Mouse (Mus musculus) bone marrow, adult 2 months (tissue): Measurements from ENCODE around the gene Txnrd1.

Source experiments
- CTCF ChIP-seq: fragments of 200-500 bp; IDR thresholded peaks from 2 replicates; pipeline ENCODE4 v1.5.1; 2011; ENCODE audit warnings: low read length, control low read depth; ENCODE audit not compliant: control insufficient read depth, insufficient read depth
- POLR2A ChIP-seq: fragments of 200-500 bp; IDR thresholded peaks from 2 replicates; pipeline ENCODE4 v1.6.1; 2011; ENCODE audit warnings: low read depth, mild to moderate bottlenecking, control low read depth, low read length, borderline replicate concordance; ENCODE audit not compliant: control insufficient read depth

DNA sequence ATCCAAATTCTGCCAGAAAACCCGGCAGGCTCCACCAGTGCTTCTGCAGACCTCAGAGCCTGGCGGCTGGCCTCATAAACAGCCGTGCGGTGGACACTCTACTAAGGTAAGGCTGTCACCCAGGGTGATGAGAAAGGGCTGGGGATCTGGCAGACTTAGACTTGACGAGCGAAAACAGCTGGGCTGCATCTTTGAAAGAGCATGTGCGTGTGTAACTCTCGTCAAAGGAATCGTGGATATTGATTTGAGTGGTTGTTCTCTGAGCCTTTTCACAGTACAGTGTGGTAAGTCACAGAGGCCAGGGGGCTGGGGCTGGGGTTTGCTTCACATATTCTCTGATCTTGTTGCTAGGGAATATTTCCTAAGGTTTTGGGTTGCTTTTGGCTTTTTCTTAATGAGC is at the start of gene Txnrd1:
- no peak for TF ChIP-seq CTCF
- TF ChIP-seq POLR2A = no peak
